14 mouse cellular contexts compared by ENCODE assay signal in genomic region chr10:17613281-17613680, GRCm38 (mm10).
DNase-seq lines count a peak whose midpoint lies in the region; ATAC-seq and TF ChIP-seq lines count a peak whose summit lies in the region.
"Had no signal": no experiment of that assay in that cellular context is flagged by ENCODE, and none has a peak within 500 bp of the region (broad histone marks: within the 10 kb centered on the region; RNA-seq: fewer than 3 reads in every experiment).

No protein-coding gene starts in this region.

- 0 out of 2 replicates have a peak, but pooled peaks cover 2% of the 10 kb centered on the region for H3K4me1 ChIP-seq in forebrain, embryonic 16.5 days (replicated peaks; ENCODE audit: control insufficient read depth, insufficient read depth, low read length)
- H3K4me1 ChIP-seq in cerebellum, adult 2 months (ENCODE audit: control insufficient read depth, insufficient read depth, low read length): no peaks in the 10 kb centered on the region
- H3K4me1 ChIP-seq: embryonic facial prominence, embryonic 13.5 days had no signal

- DNase-seq in kidney, adult 11 months: peak; percentile 39
- no peak for DNase-seq in kidney, postnatal 4 days
- DNase-seq in 3T3-L1 (ENCODE audit: low read depth, low spot score): peak; percentile 53
- peak; percentile 68 for DNase-seq in lung, postnatal 36 days
- DNase-seq in cerebellum, adult 2 months: no peak
- no peak for DNase-seq in urinary bladder, adult 2 months (ENCODE audit: low spot score)
- DNase-seq: cerebellum, postnatal 10 days; forebrain, postnatal 0 days; gastrocnemius, postnatal 36 days; thymus, adult 18-20 months had no signal

- H3K27me3 ChIP-seq in forebrain, embryonic 16.5 days (replicated peaks; ENCODE audit: control insufficient read depth, insufficient read depth, low read length): no peaks in the 10 kb centered on the region
- no peaks in the 10 kb centered on the region for H3K27me3 ChIP-seq in cerebellum, adult 2 months (ENCODE audit: control insufficient read depth, insufficient read depth, low read length)
- H3K27me3 ChIP-seq: embryonic facial prominence, embryonic 13.5 days had no signal

- no peak for TF ChIP-seq CTCF in cerebellum, adult 2 months (IDR thresholded peaks at IDR 0.05; ENCODE audit: borderline replicate concordance, insufficient read depth, low read depth, low read length)

- no peaks in the 10 kb centered on the region for H3K36me3 ChIP-seq in forebrain, embryonic 16.5 days (ENCODE audit: control insufficient read depth, insufficient read depth)
- H3K36me3 ChIP-seq: embryonic facial prominence, embryonic 13.5 days had no signal

- H3K9ac ChIP-seq in forebrain, embryonic 16.5 days (replicated peaks; ENCODE audit: low read depth, low read length): no peak overlapping the region
- H3K9ac ChIP-seq: embryonic facial prominence, embryonic 13.5 days; forebrain, postnatal 0 days had no signal

- H3K4me2 ChIP-seq in forebrain, embryonic 16.5 days (ENCODE audit: low read length): no peak overlapping the region
- H3K4me2 ChIP-seq: embryonic facial prominence, embryonic 13.5 days had no signal

- 98% methylated on average over 3 of the region's 3 CpGs for WGBS in forebrain, embryonic 16.5 days
- 91% methylated on average over 3 of the region's 3 CpGs for WGBS in cerebellum, adult 2 months

- H3K9me3 ChIP-seq in forebrain, embryonic 16.5 days (ENCODE audit: control insufficient read depth, low read length): no peaks in the 10 kb centered on the region
- H3K9me3 ChIP-seq: embryonic facial prominence, embryonic 13.5 days had no signal

- H3K4me3 ChIP-seq in forebrain, embryonic 16.5 days (replicated peaks; ENCODE audit: low read length): no peak overlapping the region
- H3K4me3 ChIP-seq in cerebellum, adult 2 months (replicated peaks; ENCODE audit: insufficient read depth, low read depth, low read length): no peak overlapping the region
- H3K4me3 ChIP-seq: embryonic facial prominence, embryonic 13.5 days had no signal

- no peak overlapping the region for H3K27ac ChIP-seq in forebrain, embryonic 16.5 days (ENCODE audit: low read length)
- no peak overlapping the region for H3K27ac ChIP-seq in cerebellum, adult 2 months (ENCODE audit: insufficient read depth, low read length)
- H3K27ac ChIP-seq: embryonic facial prominence, embryonic 13.5 days had no signal

- peak; percentile 79 for ATAC-seq in common myeloid progenitor, adult 5-6 weeks (replicated peaks; ENCODE audit: low read depth, poor library complexity, severe bottlenecking)
- no peak for ATAC-seq in forebrain, embryonic 16.5 days
- ATAC-seq: CD4-positive, CD25-positive, alpha-beta regulatory T cell, adult 4 months; forebrain, postnatal 0 days had no signal

- no peak for TF ChIP-seq POLR2A in cerebellum, adult 2 months (IDR thresholded peaks at IDR 0.05; ENCODE audit: borderline replicate concordance, insufficient read depth, low read length)

Comparison
In these comparisons a context has a peak if more than half of its experiments do, and no peak if none do; other contexts are left out.
1. DNase-seq: peak in kidney, adult 11 months (single experiment), 3T3-L1 (single experiment) and lung, postnatal 36 days (single experiment); none in kidney, postnatal 4 days (0 of 2), cerebellum, adult 2 months (0 of 2) and urinary bladder, adult 2 months (single experiment).